Mouse (Mus musculus) layer of hippocampus, adult 18-20 months (tissue): ENCODE data around the gene Apob. TPM values are rescaled to one million over a fixed set of nuclear protein-coding genes. Genes with fewer than 3 reads are reported as not detected.

ENCODE experiments used
- DNase-seq, 2 experiments: peaks; one replicate each; pipeline ENCODE4 v3.0.0; 2022; ENCODE audit warnings: low spot score in 2 of 2
- total RNA-seq, 2 experiments: library from RNA; stranded (reverse); gene quantifications; 2 replicates each; pipeline ENCODE4 v1.2.3; 2021

The Apob gene
- total RNA-seq, 2 experiments from 2014 or later, result not detected

GRCm38 (mm10) chr12:8032359-8032755 lies 54.9 kb downstream of the Apob start:
- no peak for DNase-seq

- DNase-seq, result no peak
Observed at GRCm38 (mm10) chr12:8038081-8038730, 60.8 kb downstream of the Apob start.

- no peak for DNase-seq
Observed at GRCm38 (mm10) chr12:8042626-8043394, 65.4 kb downstream of the Apob start.

- DNase-seq, result no peak
Observed at GRCm38 (mm10) chr12:8047046-8047445, 69.6 kb downstream of the Apob start.

- DNase-seq, result no peak
Observed at GRCm38 (mm10) chr12:8047789-8048309, 70.4 kb downstream of the Apob start.

GRCm38 (mm10) chr12:8056001-8056640 lies 78.7 kb downstream of the Apob start:
- no peak for DNase-seq

- DNase-seq, result peak; percentile 52 to 85
Observed at GRCm38 (mm10) chr12:8059576-8059975, 82.1 kb downstream of the Apob start.

GRCm38 (mm10) chr12:8063363-8064065 lies 86.1 kb downstream of the Apob start:
- DNase-seq, result no peak

Other genes with a start within 250 kb of the Apob start
- 10 to 100 TPM; 43.6 to 45.4 TPM for gene Ldah, start 230.5 kb downstream of the Apob start, total RNA-seq